Mouse (Mus musculus) ovary, adult 18-20 months (tissue): ENCODE measurements around the gene Mfsd4b1.
"Not testable (repeated sequence)": the region's sequence is repeated elsewhere in the genome, so short reads cannot be mapped to it uniquely, and the experiment has no call there.

Experiments used
- DNase-seq: peaks from one replicate; pipeline ENCODE4 v3.0.0; 2022; ENCODE audit warnings: low spot score, mixed read lengths

The Mfsd4b1 gene

GRCm38 (mm10) chr10:40032897-40033296, 7.8 kb upstream of the Mfsd4b1 start:
- DNase-seq = no peak

- no peak for DNase-seq
Measured at GRCm38 (mm10) chr10:40030716-40031115, 5.6 kb upstream of the Mfsd4b1 start.

GRCm38 (mm10) chr10:40029610-40030009, 4.5 kb upstream of the Mfsd4b1 start:
- DNase-seq = no peak

- DNase-seq = no peak
Measured at GRCm38 (mm10) chr10:40028091-40028490, 3.0 kb upstream of the Mfsd4b1 start.

GRCm38 (mm10) chr10:40026546-40026945, 1.5 kb upstream of the Mfsd4b1 start:
- DNase-seq = no peak

- DNase-seq = no peak
Measured at GRCm38 (mm10) chr10:40025560-40025959, 492 bp upstream of the Mfsd4b1 start.

GRCm38 (mm10) chr10:40020401-40020800, 4.7 kb downstream of the Mfsd4b1 start:
- DNase-seq = no peak

GRCm38 (mm10) chr10:40019492-40019891, 5.6 kb downstream of the Mfsd4b1 start:
- DNase-seq = no peak

- no peak for DNase-seq
Measured at GRCm38 (mm10) chr10:40018261-40018860, 6.7 kb downstream of the Mfsd4b1 start.

- no peak for DNase-seq
Measured at GRCm38 (mm10) chr10:40009591-40009990, 15.5 kb downstream of the Mfsd4b1 start.

- not testable (repeated sequence) for DNase-seq
Measured at GRCm38 (mm10) chr10:40008847-40009246, 16.2 kb downstream of the Mfsd4b1 start.

GRCm38 (mm10) chr10:40007953-40008352, 17.1 kb downstream of the Mfsd4b1 start:
- no peak for DNase-seq

- no peak for DNase-seq
Measured at GRCm38 (mm10) chr10:40006963-40007362, 18.1 kb downstream of the Mfsd4b1 start.

GRCm38 (mm10) chr10:40000746-40001145, 24.3 kb downstream of the Mfsd4b1 start:
- no peak for DNase-seq

- DNase-seq = no peak
Measured at GRCm38 (mm10) chr10:39991155-39991554, 33.9 kb downstream of the Mfsd4b1 start.

- DNase-seq = no peak
Measured at GRCm38 (mm10) chr10:39986466-39986865, 38.6 kb downstream of the Mfsd4b1 start, which contains the start of gene Mfsd4b5. Gene Mfsd4b5, minus strand, starts transcription at chr10:39986646.

GRCm38 (mm10) chr10:39982604-39983003, 42.5 kb downstream of the Mfsd4b1 start:
- no peak for DNase-seq

GRCm38 (mm10) chr10:39978231-39978630, 46.8 kb downstream of the Mfsd4b1 start:
- DNase-seq = no peak

GRCm38 (mm10) chr10:39977346-39977745, 47.7 kb downstream of the Mfsd4b1 start:
- DNase-seq = no peak

GRCm38 (mm10) chr10:39975771-39976170, 49.3 kb downstream of the Mfsd4b1 start:
- no peak for DNase-seq

- no peak for DNase-seq
Measured at GRCm38 (mm10) chr10:39974982-39975381, 50.1 kb downstream of the Mfsd4b1 start.

GRCm38 (mm10) chr10:39967512-39967911, 57.6 kb downstream of the Mfsd4b1 start:
- no peak for DNase-seq

GRCm38 (mm10) chr10:39961906-39962305, 63.2 kb downstream of the Mfsd4b1 start:
- no peak for DNase-seq

GRCm38 (mm10) chr10:39960441-39960822, 64.6 kb downstream of the Mfsd4b1 start:
- DNase-seq = no peak
